Mouse (Mus musculus) CH12.LX (cell line): ENCODE results near the gene Ank2. TPM values are rescaled to one million over a fixed set of nuclear protein-coding genes. Genes with fewer than 3 reads are reported as not detected.

Experiments
- DNase-seq: peaks from one replicate; pipeline ENCODE4 v3.0.0-alpha.2; 2013; ENCODE audit errors: extremely low read depth
- H3K27ac ChIP-seq: 2 replicates; pipeline ENCODE4 v1.5.1; 2012; ENCODE audit warnings: low read depth, mild to moderate bottlenecking, control low read depth, moderate library complexity; ENCODE audit not compliant: insufficient read depth
- H3K27me3 ChIP-seq: replicated peaks from 2 replicates; pipeline ENCODE3; 2012; ENCODE audit warnings: inconsistent platforms
- H3K36me3 ChIP-seq, 2 experiments: replicated peaks in 1 of 2; 2 replicates each; pipeline versions ENCODE3 to v1.6.1; 2012; ENCODE audit warnings: inconsistent platforms in 1 of 2, low read length in 1 of 2, mild to moderate bottlenecking in 1 of 2, mixed read lengths in 1 of 2, moderate library complexity in 1 of 2; ENCODE audit not compliant: control insufficient read depth in 1 of 2, insufficient read depth in 1 of 2
- H3K4me1 ChIP-seq, 2 experiments: 2 replicates each; pipeline ENCODE4 v1.6.1; 2012; ENCODE audit warnings: inconsistent platforms in 1 of 2, moderate library complexity in 1 of 2; ENCODE audit not compliant: insufficient read depth in 2 of 2, control insufficient read depth in 1 of 2
- H3K4me2 ChIP-seq: 2 replicates; pipeline ENCODE4 v1.6.1; 2012; ENCODE audit warnings: low read depth, mild to moderate bottlenecking, control low read depth; ENCODE audit not compliant: poor library complexity, insufficient read depth, severe bottlenecking
- H3K4me3 ChIP-seq, 3 experiments: fragments of 150-350 bp in 1 of 3; sonication (generic) in 1 of 3; replicated peaks in 1 of 3; 2 replicates each; pipeline versions ENCODE3 to v1.5.1; 2011 to 2012; ENCODE audit warnings: low read depth in 2 of 3, low read length in 2 of 3, mild to moderate bottlenecking in 2 of 3, moderate library complexity in 2 of 3, control low read depth in 1 of 3, improper control_type of control experiment in 1 of 3, inconsistent platforms in 1 of 3, mixed read lengths in 1 of 3; ENCODE audit not compliant: poor library complexity in 1 of 3
- H3K79me2 ChIP-seq: replicated peaks from 2 replicates; pipeline ENCODE4 v1.6.1; 2012; ENCODE audit warnings: mild to moderate bottlenecking, moderate library complexity; ENCODE audit not compliant: control insufficient read depth, poor library complexity, insufficient read depth, severe bottlenecking; ENCODE audit errors: extremely low read depth
- H3K9ac ChIP-seq: 2 replicates; pipeline ENCODE4 v1.6.1; 2012; ENCODE audit warnings: low read depth, mild to moderate bottlenecking, control low read depth, moderate library complexity; ENCODE audit not compliant: insufficient read depth
- H3K9me3 ChIP-seq: replicated peaks from 2 replicates; pipeline ENCODE3; 2012; ENCODE audit warnings: low read length, inconsistent platforms, mixed read lengths
- BHLHE40 ChIP-seq: IDR thresholded peaks from 2 replicates; pipeline ENCODE4 v1.6.1; 2011; ENCODE audit warnings: mild to moderate bottlenecking, low read depth, low read length, improper control_type of control experiment
- CHD1 ChIP-seq: IDR thresholded peaks from 2 replicates; pipeline ENCODE4 v1.6.1; 2012; ENCODE audit warnings: low read depth, low read length, improper control_type of control experiment, inconsistent platforms
- E2F4 ChIP-seq: IDR thresholded peaks from 2 replicates; pipeline ENCODE4 v1.6.1; 2011; ENCODE audit warnings: low read depth, low read length, improper control_type of control experiment; ENCODE audit not compliant: insufficient replicate concordance
- ELF1 ChIP-seq: IDR thresholded peaks from 2 replicates; pipeline ENCODE4 v1.6.1; 2014; ENCODE audit warnings: low read depth, mild to moderate bottlenecking, inconsistent platforms, low read length, improper control_type of control experiment
- ETS1 ChIP-seq: conservative IDR thresholded peaks from 2 replicates; pipeline ENCODE4 v1.6.1; 2012; ENCODE audit warnings: low read depth, mild to moderate bottlenecking, inconsistent platforms, low read length, improper control_type of control experiment, moderate library complexity
- GABPA ChIP-seq: IDR thresholded peaks from 2 replicates; pipeline ENCODE4 v1.6.1; 2012; ENCODE audit warnings: low read depth, low read length, improper control_type of control experiment, inconsistent platforms; ENCODE audit not compliant: insufficient replicate concordance
- HCFC1 ChIP-seq: IDR thresholded peaks from 2 replicates; pipeline ENCODE4 v1.6.1; 2012; ENCODE audit warnings: low read depth, mild to moderate bottlenecking, inconsistent platforms, low read length, improper control_type of control experiment
- IRF4 ChIP-seq: IDR thresholded peaks from 2 replicates; pipeline ENCODE4 v1.6.1; 2014; ENCODE audit warnings: low read depth, mild to moderate bottlenecking, inconsistent platforms, low read length, improper control_type of control experiment
- JUN ChIP-seq: IDR thresholded peaks from 2 replicates; pipeline ENCODE4 v1.6.1; 2011; ENCODE audit warnings: low read depth, mild to moderate bottlenecking, low read length, improper control_type of control experiment, moderate library complexity; ENCODE audit not compliant: insufficient read depth
- JUND ChIP-seq: conservative IDR thresholded peaks from 2 replicates; pipeline ENCODE4 v1.6.1; 2011; ENCODE audit warnings: low read depth, low read length, improper control_type of control experiment
- MAX ChIP-seq: IDR thresholded peaks from 2 replicates; pipeline ENCODE4 v1.6.1; 2011; ENCODE audit warnings: low read length, improper control_type of control experiment
- MAZ ChIP-seq: IDR thresholded peaks from 2 replicates; pipeline ENCODE4 v1.6.1; 2012; ENCODE audit warnings: low read depth, mild to moderate bottlenecking, inconsistent platforms, low read length, improper control_type of control experiment, moderate library complexity
- MXI1 ChIP-seq: IDR thresholded peaks from 2 replicates; pipeline ENCODE4 v1.6.1; 2011; ENCODE audit warnings: mild to moderate bottlenecking, low read depth, low read length, improper control_type of control experiment
- NELFE ChIP-seq: IDR thresholded peaks from 2 replicates; pipeline ENCODE4 v1.6.1; 2011; ENCODE audit warnings: low read depth, low read length, improper control_type of control experiment
- NRF1 ChIP-seq: IDR thresholded peaks from 2 replicates; pipeline ENCODE4 v1.6.1; 2014; ENCODE audit warnings: low read depth, mild to moderate bottlenecking, inconsistent platforms, low read length, improper control_type of control experiment, moderate library complexity
- POLR2A ChIP-seq: IDR thresholded peaks from 2 replicates; pipeline ENCODE4 v1.6.1; 2011; ENCODE audit warnings: low read depth, mild to moderate bottlenecking, improper control_type of control experiment, low read length
- POLR2AphosphoS2 ChIP-seq: IDR thresholded peaks from 2 replicates; pipeline ENCODE4 v1.6.1; 2011; ENCODE audit warnings: low read depth, low read length, improper control_type of control experiment
- RAD21 ChIP-seq: IDR thresholded peaks from 2 replicates; pipeline ENCODE4 v1.6.1; 2011; ENCODE audit warnings: low read depth, mild to moderate bottlenecking, low read length, improper control_type of control experiment, moderate library complexity
- RCOR1 ChIP-seq: conservative IDR thresholded peaks from 2 replicates; pipeline ENCODE4 v1.6.1; 2012; ENCODE audit warnings: low read depth, mild to moderate bottlenecking, inconsistent platforms, low read length, improper control_type of control experiment
- SIN3A ChIP-seq: IDR thresholded peaks from 2 replicates; pipeline ENCODE4 v1.6.1; 2012; ENCODE audit warnings: low read length, improper control_type of control experiment, inconsistent platforms
- SMC3 ChIP-seq: IDR thresholded peaks from 2 replicates; pipeline ENCODE4 v1.6.1; 2011; ENCODE audit warnings: low read depth, low read length, improper control_type of control experiment
- TBP ChIP-seq: conservative IDR thresholded peaks from 2 replicates; pipeline ENCODE4 v1.6.1; 2011; ENCODE audit warnings: low read depth, low read length, improper control_type of control experiment
- UBTF ChIP-seq: IDR thresholded peaks from 2 replicates; pipeline ENCODE4 v1.6.1; 2012; ENCODE audit warnings: low read depth, mild to moderate bottlenecking, inconsistent platforms, low read length, improper control_type of control experiment, moderate library complexity
- USF1 ChIP-seq: IDR thresholded peaks from 2 replicates; pipeline ENCODE4 v1.6.1; 2014; ENCODE audit warnings: low read depth, mild to moderate bottlenecking, inconsistent platforms, low read length, improper control_type of control experiment
- ZKSCAN1 ChIP-seq: IDR thresholded peaks from 2 replicates; pipeline ENCODE4 v1.6.1; 2012; ENCODE audit warnings: low read depth, inconsistent platforms, low read length, improper control_type of control experiment, borderline replicate concordance
- ZMIZ1 ChIP-seq: IDR thresholded peaks from 2 replicates; pipeline ENCODE4 v1.6.1; 2012; ENCODE audit warnings: low read depth, mild to moderate bottlenecking, inconsistent platforms, low read length, improper control_type of control experiment
- ZNF384 ChIP-seq: IDR thresholded peaks from 2 replicates; pipeline ENCODE4 v1.6.1; 2012; ENCODE audit warnings: low read depth, low read length, improper control_type of control experiment, inconsistent platforms
- dilution Hi-C: fragments of 300-500 bp; cut with MboI; formaldehyde crosslinking; loops from 2 replicates; pipeline ENCODE4 v1.14.3; 2020; ENCODE audit warnings: low sequenced_read_pairs; ENCODE audit not compliant: extremely low pct_unique_long_range_greater_than_20kb, extremely low pct_ligation_motif_present
- in situ Hi-C: fragments of 300-500 bp; cut with MboI; formaldehyde crosslinking; loops from 3 replicates; pipeline ENCODE4 v1.14.3; 2019; ENCODE audit warnings: low sequenced_read_pairs, low pct_ligation_motif_present, low pct_unique_long_range_greater_than_20kb, mixed read lengths
- polyA plus RNA-seq: library from polyadenylated mRNA; unstranded; fragments of >175 nt; gene quantifications from 2 replicates; pipeline ENCODE4 v1.2.1, GENCODE M21; 2012; ENCODE audit warnings: low read depth; ENCODE audit not compliant: insufficient read length
- total RNA-seq, 2 experiments: library from RNA; depleted of rRNA; stranded (reverse); fragments of 300-350 nt in 1 of 2; fragments of >200 nt in 1 of 2; gene quantifications; 2 replicates each; pipeline ENCODE4 v1.2.3; 2012 to 2014

Ank2 gene
- total and polyA plus RNA-seq, 3 experiments, result 3.9 to 20.9 (median 12.2) TPM

DNA sequence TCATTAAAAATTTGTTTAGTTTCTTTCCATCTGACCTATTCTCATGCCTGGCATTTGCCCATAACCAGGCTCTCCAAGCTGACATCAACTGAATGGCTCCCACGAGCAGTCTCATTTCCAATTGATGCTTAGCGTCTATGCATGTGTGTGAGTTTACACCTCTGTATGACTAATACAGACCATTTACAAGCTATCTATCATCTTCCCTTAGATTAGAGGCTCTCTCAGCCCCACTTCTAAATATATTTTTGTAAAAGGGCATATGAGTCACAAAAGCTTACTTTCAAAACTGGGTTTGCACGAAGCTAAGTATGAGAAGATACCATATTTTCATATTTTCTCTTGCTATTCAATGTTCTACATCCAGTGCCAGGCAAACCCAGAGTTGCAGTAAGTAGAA, 578.9 kb downstream of the Ank2 start:
- DNase-seq, result no peak
- no peaks in the 10 kb centered on the region for H3K79me2 ChIP-seq
- TF ChIP-seq ZKSCAN1 (no peak), TBP (no peak), BHLHE40 (no peak), SIN3A (no peak), GABPA (no peak), IRF4 (no peak)
- no peak overlapping the region for H3K9ac ChIP-seq
- H3K27ac ChIP-seq, result no peak overlapping the region
- no peak overlapping the region for H3K4me2 ChIP-seq
- dilution Hi-C loops, result no loop called here
- H3K9me3 ChIP-seq, result no peaks in the 10 kb centered on the region
- H3K36me3 ChIP-seq, result peaks cover 0 to 4% of the 10 kb centered on the region in 2 experiments
- no peak overlapping the region for H3K4me3 ChIP-seq
- in situ Hi-C loops, result no loop called here
- peaks cover 6 to 13% of the 10 kb centered on the region in 2 experiments for H3K4me1 ChIP-seq
- no peaks in the 10 kb centered on the region for H3K27me3 ChIP-seq

DNA sequence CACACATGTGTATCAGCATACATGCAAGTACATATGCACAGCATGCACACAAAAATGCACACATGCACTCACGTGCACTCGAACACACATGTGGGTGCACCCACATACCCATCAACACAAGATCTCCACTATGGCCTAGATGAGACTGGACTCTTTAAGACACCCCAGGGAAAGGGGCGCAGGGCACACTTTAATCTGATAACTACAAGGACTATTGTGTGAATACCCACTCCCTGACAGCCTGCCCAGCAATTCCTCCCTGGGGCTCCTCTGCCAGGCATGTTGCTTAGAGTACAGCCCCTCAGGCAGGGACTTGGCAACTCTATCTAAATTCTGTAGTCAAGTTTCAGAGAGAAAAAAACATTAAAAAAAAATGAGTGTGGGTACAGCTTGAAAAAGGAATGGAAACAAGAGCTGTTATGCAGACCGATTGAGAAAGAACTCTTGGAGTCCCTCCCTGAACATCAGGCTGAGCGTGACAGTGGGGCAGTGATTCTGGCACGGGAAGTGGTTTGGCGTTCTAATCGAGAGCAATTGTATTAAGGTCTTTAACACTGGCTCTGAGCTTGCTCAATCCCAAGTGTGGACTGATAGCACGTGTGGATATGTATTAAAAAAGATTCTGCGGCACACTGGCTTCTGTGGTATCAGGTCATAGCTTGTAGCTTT, 580.2 kb downstream of the Ank2 start:
- no peak overlapping the region for H3K9ac ChIP-seq
- in situ Hi-C loops, result no loop called here

DNA sequence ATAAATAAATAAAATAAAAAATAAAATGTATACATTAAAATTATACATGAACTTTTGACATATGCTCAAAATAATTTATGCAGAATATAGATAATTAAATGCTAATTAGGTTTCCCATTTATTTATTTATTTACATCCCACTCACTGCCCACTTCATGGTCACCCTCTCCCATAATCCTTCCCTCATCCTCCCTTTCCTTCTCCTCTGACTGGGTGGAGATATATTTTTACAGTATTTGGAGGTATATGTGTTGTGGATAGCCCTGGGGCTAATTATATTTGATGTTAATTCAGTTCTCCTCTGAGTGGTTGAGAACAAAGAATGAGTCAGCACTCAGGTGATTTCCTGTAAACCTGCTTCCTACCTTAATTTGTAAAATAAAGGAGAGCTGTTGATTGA, 582.8 kb downstream of the Ank2 start:
- dilution Hi-C loops, result no loop called here
- no peaks in the 10 kb centered on the region for H3K9me3 ChIP-seq
- H3K4me2 ChIP-seq, result no peak overlapping the region
- no peaks in the 10 kb centered on the region for H3K27me3 ChIP-seq
- TF ChIP-seq CHD1, result no peak
- TF ChIP-seq NRF1, result no peak
- TF ChIP-seq BHLHE40, result no peak
- no peak for TF ChIP-seq TBP
- no peak for TF ChIP-seq ZNF384
- TF ChIP-seq UBTF, result no peak
- TF ChIP-seq GABPA, result no peak
- TF ChIP-seq ZMIZ1, result no peak
- TF ChIP-seq RCOR1, result no peak
- no peak for TF ChIP-seq JUN
- no peak for TF ChIP-seq MAX
- no peak for TF ChIP-seq SMC3
- no peak for TF ChIP-seq HCFC1
- no peak for TF ChIP-seq ZKSCAN1
- TF ChIP-seq ETS1, result no peak
- TF ChIP-seq MXI1, result no peak
- TF ChIP-seq POLR2AphosphoS2, result no peak
- TF ChIP-seq SIN3A, result no peak
- no peak for TF ChIP-seq IRF4
- DNase-seq, result no peak
- H3K27ac ChIP-seq, result no peak overlapping the region
- no peak overlapping the region for H3K9ac ChIP-seq
- in situ Hi-C loops, result no loop called here
- no peaks in the 10 kb centered on the region for H3K4me1 ChIP-seq
- H3K4me3 ChIP-seq, result no peak overlapping the region
- H3K36me3 ChIP-seq, result no peaks in the 10 kb centered on the region
- H3K79me2 ChIP-seq, result no peaks in the 10 kb centered on the region

More for the DNA sequence above, 580.2 kb downstream of the Ank2 start:
- Histone ChIP-seq H3K4me3 (no peak overlapping the region), H3K27ac (no peak overlapping the region), H3K27me3 (no peaks in the 10 kb centered on the region), H3K36me3 (peaks cover 0 to 4% of the 10 kb centered on the region in 2 experiments), H3K4me1 (peaks cover 4 to 7% of the 10 kb centered on the region in 2 experiments), H3K79me2 (no peaks in the 10 kb centered on the region), H3K4me2 (no peak overlapping the region), H3K9me3 (no peaks in the 10 kb centered on the region)
- DNase-seq, result no peak
- dilution Hi-C loops, result no loop called here
- no peak for TF ChIP-seq BHLHE40
- TF ChIP-seq SMC3, result no peak
- no peak for TF ChIP-seq POLR2AphosphoS2
- TF ChIP-seq NRF1, result no peak
- no peak for TF ChIP-seq NELFE
- TF ChIP-seq USF1, result no peak
- TF ChIP-seq MXI1, result no peak
- no peak for TF ChIP-seq E2F4
- no peak for TF ChIP-seq ZNF384
- no peak for TF ChIP-seq MAZ
- no peak for TF ChIP-seq JUND
- TF ChIP-seq RAD21, result no peak
- TF ChIP-seq POLR2A, result no peak
- TF ChIP-seq ELF1, result no peak
